Mouse (Mus musculus) heart, adult 2 months (tissue): ENCODE data around the gene Sympk. TPM values are rescaled to one million over a fixed set of nuclear protein-coding genes. Genes with fewer than 3 reads are reported as not detected.
A peak's percentile ranks its signal among the peaks of the same experiment; 100 is the strongest.
"Not testable (repeated sequence)": the region's sequence is repeated elsewhere in the genome, so short reads cannot be mapped to it uniquely, and the experiment has no call there.

Source experiments
- DNase-seq, 2 experiments: peaks; one replicate each; pipeline ENCODE4 v3.0.0; 2021
- H3K27ac ChIP-seq: fragments of 200-600 bp; 2 replicates; pipeline ENCODE4 v1.8.1; 2022
- H3K27me3 ChIP-seq: fragments of 200-500 bp; 2 replicates; pipeline ENCODE4 v1.6.1; 2012; ENCODE audit warnings: mild to moderate bottlenecking, low read length, inconsistent platforms, mixed read lengths; ENCODE audit not compliant: control insufficient read depth, insufficient read depth
- H3K36me3 ChIP-seq: fragments of 200-500 bp; 2 replicates; pipeline ENCODE4 v1.6.1; 2012; ENCODE audit warnings: low read length, inconsistent platforms; ENCODE audit not compliant: control insufficient read depth, insufficient read depth
- H3K4me1 ChIP-seq: fragments of 200-500 bp; 2 replicates; pipeline ENCODE4 v1.6.1; 2011; ENCODE audit warnings: low read length; ENCODE audit not compliant: control insufficient read depth, insufficient read depth
- H3K4me3 ChIP-seq: fragments of 200-600 bp; 2 replicates; pipeline ENCODE4 v1.8.1; 2022
- H3K79me2 ChIP-seq: fragments of 200-500 bp; replicated peaks from 2 replicates; pipeline ENCODE4 v1.6.1; 2012; ENCODE audit warnings: mild to moderate bottlenecking, inconsistent platforms, low read length, moderate library complexity, mixed read lengths; ENCODE audit not compliant: control insufficient read depth, insufficient read depth
- H3K9ac ChIP-seq: fragments of 200-500 bp; 2 replicates; pipeline ENCODE4 v1.6.1; 2012; ENCODE audit warnings: low read depth, mild to moderate bottlenecking, control low read depth, inconsistent platforms, low read length, mixed read lengths
- CTCF ChIP-seq: fragments of 200-600 bp; IDR thresholded peaks from 2 replicates; pipeline ENCODE4 v1.8.1; 2022; ENCODE audit warnings: antibody characterized with exemption, mild to moderate bottlenecking, moderate library complexity
- EP300 ChIP-seq: fragments of 200-500 bp; IDR thresholded peaks from 2 replicates; pipeline ENCODE4 v1.6.1; 2011; ENCODE audit warnings: low read depth, low read length, control low read depth; ENCODE audit not compliant: insufficient read depth
- POLR2A ChIP-seq: fragments of 200-500 bp; IDR thresholded peaks from 2 replicates; pipeline ENCODE4 v1.6.1; 2011; ENCODE audit warnings: mild to moderate bottlenecking, low read depth, low read length, control low read depth; ENCODE audit not compliant: insufficient read depth
- WGBS: fragments of 180-500 bp; shearing (Covaris S2); methylation state at CpG from one replicate; pipeline ENCODE4 v1.1.7; 2018; 5-methylcytosine and 5-hydroxymethylcytosine counted together
- intact Hi-C: fragments of 180-260 bp; cut with DNase I; formaldehyde crosslinking; loops from one replicate; pipeline ENCODE4 v1.15.1; 2025
- polyA plus RNA-seq: library from polyadenylated mRNA; depleted of rRNA; stranded (reverse); fragments of >200 nt; gene quantifications from 2 replicates; pipeline ENCODE4 v1.2.3, GENCODE M21; 2012
- total RNA-seq, 2 experiments: library from RNA; stranded (reverse); gene quantifications; 2 replicates each; pipeline ENCODE4 v1.2.3; 2021

Gene Sympk
- total and polyA plus RNA-seq, 3 experiments: 61.3 to 99.4 (median 93.2) TPM

- no peaks in the 10 kb centered on the region for H3K36me3 ChIP-seq
- H3K4me1 ChIP-seq: no peaks in the 10 kb centered on the region
- H3K79me2 ChIP-seq: no peaks in the 10 kb centered on the region
- no peak overlapping the region for H3K9ac ChIP-seq
- peaks cover 10% of the 10 kb centered on the region for H3K27me3 ChIP-seq
- DNase-seq: no peak
- H3K4me3 ChIP-seq: no peak overlapping the region
- H3K27ac ChIP-seq: no peak overlapping the region
- intact Hi-C loops: no loop called here
- 51% methylated on average over 3 of the region's 3 CpGs for WGBS
- TF ChIP-seq POLR2A (no peak), EP300 (no peak), CTCF (peak; percentile 67)
Observed at GRCm38 (mm10) chr7:19069500-19069899, 45.3 kb downstream of the Sympk start.

GRCm38 (mm10) chr7:19071024-19071423 lies 46.8 kb downstream of the Sympk start:
- not testable (repeated sequence) for H3K4me1 ChIP-seq, H3K27ac ChIP-seq, H3K36me3 ChIP-seq, H3K4me3 ChIP-seq, H3K27me3 ChIP-seq, DNase-seq, H3K9ac ChIP-seq, H3K79me2 ChIP-seq
- intact Hi-C loops: loop anchor here (5.0 kb wide), 1 partner anchor 61 kb away; no protein-coding TSS in a partner anchor
- peak; percentile 64 for TF ChIP-seq CTCF
- WGBS: 46% methylated on average over 3 of the region's 3 CpGs

DNA sequence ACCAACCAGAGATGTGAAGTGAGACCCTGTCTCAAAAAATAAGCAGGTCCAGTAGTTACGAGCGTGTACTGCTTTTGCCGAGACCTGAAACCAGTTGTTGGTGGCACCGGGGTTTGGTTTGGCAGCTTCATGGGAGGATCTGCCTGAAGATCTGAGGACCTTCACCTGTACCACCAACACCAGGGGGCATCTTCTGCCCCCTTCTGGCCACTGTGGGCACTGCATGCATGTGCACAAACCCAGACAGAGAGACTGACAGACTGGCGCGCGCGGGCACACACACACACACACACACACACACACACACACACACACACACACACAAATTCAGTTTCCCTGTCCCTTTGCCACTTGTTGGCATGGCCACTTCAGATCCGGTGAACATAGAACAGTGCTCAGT lies 49.3 kb downstream of the Sympk start:
- Histone ChIP-seq H3K4me1 (peaks cover 7% of the 10 kb centered on the region), H3K36me3 (no peaks in the 10 kb centered on the region), H3K4me3 (no peak overlapping the region), H3K79me2 (no peaks in the 10 kb centered on the region), H3K27me3 (no peaks in the 10 kb centered on the region), H3K27ac (no peak overlapping the region), H3K9ac (no peak overlapping the region)
- WGBS: 83% methylated on average over 9 of the region's 9 CpGs
- intact Hi-C loops: loop anchor here (5.0 kb wide), 1 partner anchor 59 kb away; no protein-coding TSS in a partner anchor
- DNase-seq: peak in 1 of 2 experiments; percentile 62
- no peak for TF ChIP-seq EP300
- TF ChIP-seq CTCF: peak; percentile 59

DNA sequence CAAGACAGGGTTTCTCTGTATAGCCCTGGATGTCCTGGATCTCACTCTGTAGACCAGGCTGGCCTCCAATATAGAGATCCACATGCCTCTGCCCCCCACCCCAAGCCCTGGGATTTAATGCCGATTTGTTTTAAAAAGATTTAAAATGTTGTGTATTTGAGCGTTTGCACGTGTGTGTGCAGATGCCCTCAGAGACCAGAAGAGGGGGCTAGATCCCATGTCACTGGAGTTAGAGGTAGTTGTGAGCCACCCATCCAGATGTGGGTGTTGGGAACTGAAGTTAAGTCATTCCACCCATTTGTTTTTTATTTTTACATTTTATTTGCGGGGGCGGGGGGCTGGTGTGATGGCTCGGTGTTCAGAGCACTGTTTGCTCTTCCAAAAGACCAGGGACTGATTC lies 50.3 kb downstream of the Sympk start:
- Histone ChIP-seq H3K4me3 (no peak overlapping the region), H3K4me1 (peaks cover 7% of the 10 kb centered on the region), H3K9ac (no peak overlapping the region), H3K36me3 (no peaks in the 10 kb centered on the region), H3K27ac (no peak overlapping the region), H3K27me3 (no peaks in the 10 kb centered on the region), H3K79me2 (no peaks in the 10 kb centered on the region)
- TF ChIP-seq EP300 (no peak), CTCF (no peak), POLR2A (no peak)
- DNase-seq: no peak
- WGBS: 94% methylated on average over 6 of the region's 6 CpGs
- intact Hi-C loops: loop anchor here (5.0 kb wide), 1 partner anchor 58 kb away; no protein-coding TSS in a partner anchor

GRCm38 (mm10) chr7:19075231-19075630 lies 51.1 kb downstream of the Sympk start:
- DNase-seq: peak in 1 of 2 experiments; percentile 17
- Histone ChIP-seq H3K9ac (peak overlapping the region; percentile 48; the same call in 1 of the 2 replicates), H3K27me3 (no peaks in the 10 kb centered on the region), H3K4me1 (peaks cover 7% of the 10 kb centered on the region), H3K36me3 (no peaks in the 10 kb centered on the region), H3K27ac (peak overlapping the region; percentile 74), H3K4me3 (peak overlapping the region; percentile 75), H3K79me2 (no peaks in the 10 kb centered on the region)
- 46% methylated on average over 5 of the region's 5 CpGs for WGBS
- intact Hi-C loops: no loop called here
- TF ChIP-seq POLR2A (no peak), CTCF (no peak), EP300 (no peak)

- 1% methylated on average over 54 of the region's 91 CpGs for WGBS
- Histone ChIP-seq H3K27me3 (no peaks in the 10 kb centered on the region), H3K79me2 (no peaks in the 10 kb centered on the region), H3K9ac (peak within 1 kb of the TSS; percentile 88), H3K4me1 (peaks cover 7% of the 10 kb centered on the region), H3K27ac (peak within 1 kb of the TSS; percentile 74), H3K4me3 (peak within 1 kb of the TSS; percentile 75), H3K36me3 (no peaks in the 10 kb centered on the region)
- DNase-seq: peak; percentile 93 to 95
- TF ChIP-seq CTCF (no peak), EP300 (0 out of 2 replicates have a peak, but pooled peaks have one; percentile 26), POLR2A (peak; percentile 48; the same call in 1 of the 2 replicates)
- intact Hi-C loops: no loop called here
Observed at GRCm38 (mm10) chr7:19075723-19076585, 51.8 kb downstream of the Sympk start, which contains the start of gene Dmwd. TSS of gene Dmwd (plus strand) at chr7:19076227.
